ENCODE assay signal across 21 mouse cellular contexts in genomic region chr1:164756951-164757350, GRCm38 (mm10). TPM values are rescaled to one million over a fixed set of nuclear protein-coding genes. Genes with fewer than 3 reads are reported as not detected.
A peak's percentile ranks its signal among the peaks of the same experiment; 100 is the strongest.
DNase-seq lines count a peak whose midpoint lies in the region; ATAC-seq and TF ChIP-seq lines count a peak whose summit lies in the region.
"Had no signal": no experiment of that assay in that cellular context is flagged by ENCODE, and none has a peak within 500 bp of the region (broad histone marks: within the 10 kb centered on the region; RNA-seq: fewer than 3 reads in every experiment).

No protein-coding gene starts in this region.

- no peak overlapping the region for H3K27ac ChIP-seq in lung, embryonic 14.5 days (ENCODE audit: low read depth)
- peak overlapping the region; percentile 95 for H3K27ac ChIP-seq in olfactory bulb, adult 2 months (ENCODE audit: insufficient read depth, low read depth, low read length)
- H3K27ac ChIP-seq: embryonic facial prominence, embryonic 15.5 days; forebrain, embryonic 15.5 days; heart, embryonic 15.5 days; hindbrain, embryonic 15.5 days; liver, embryonic 14.5 days; midbrain, embryonic 13.5 days had no signal

- H3K4me2 ChIP-seq in lung, embryonic 14.5 days: no peak overlapping the region
- H3K4me2 ChIP-seq: embryonic facial prominence, embryonic 15.5 days; forebrain, embryonic 15.5 days; heart, embryonic 15.5 days; hindbrain, embryonic 15.5 days; midbrain, embryonic 13.5 days had no signal

- WGBS in lung, embryonic 14.5 days: 71% methylated on average over 2 of the region's 2 CpGs
- WGBS in olfactory bulb, adult 2 months: 52% methylated on average over 2 of the region's 2 CpGs

- intact Hi-C loops in heart, postnatal 36 days (cut with DNase I): no loop called here

- H3K9me3 ChIP-seq in lung, embryonic 14.5 days (ENCODE audit: low read depth, low read length): no peaks in the 10 kb centered on the region
- H3K9me3 ChIP-seq: embryonic facial prominence, embryonic 15.5 days; forebrain, embryonic 15.5 days; heart, embryonic 15.5 days; hindbrain, embryonic 15.5 days; midbrain, embryonic 13.5 days had no signal

- H3K36me3 ChIP-seq in lung, embryonic 14.5 days (ENCODE audit: insufficient read depth): no peaks in the 10 kb centered on the region
- H3K36me3 ChIP-seq: embryonic facial prominence, embryonic 15.5 days; forebrain, embryonic 15.5 days; heart, embryonic 15.5 days; hindbrain, embryonic 15.5 days; midbrain, embryonic 13.5 days had no signal

- no peaks in the 10 kb centered on the region for H3K27me3 ChIP-seq in lung, embryonic 14.5 days (ENCODE audit: insufficient read depth, low read length)
- H3K27me3 ChIP-seq: embryonic facial prominence, embryonic 15.5 days; forebrain, embryonic 15.5 days; heart, embryonic 15.5 days; hindbrain, embryonic 15.5 days; midbrain, embryonic 13.5 days had no signal

- peak; percentile 81 for DNase-seq in heart, adult 11 months
- DNase-seq in heart, postnatal 36 days: no peak
- DNase-seq in lung, embryonic 14.5 days: peak; percentile 9
- DNase-seq in lung, adult 18-20 months: no peak
- peak; percentile 53 for DNase-seq in NIH3T3 (ENCODE audit: low read depth)
- DNase-seq: adrenal gland, postnatal 14 days; cerebellum, adult 9-10 months; gastrocnemius, postnatal 14 days; kidney, adult 8-10 months; kidney, postnatal 10 days; right cerebral cortex, postnatal 14 days had no signal

- H3K9ac ChIP-seq in lung, embryonic 14.5 days: no peak overlapping the region
- H3K9ac ChIP-seq: embryonic facial prominence, embryonic 15.5 days; forebrain, embryonic 15.5 days; heart, embryonic 15.5 days; hindbrain, embryonic 15.5 days; liver, embryonic 14.5 days; midbrain, embryonic 13.5 days had no signal

- no peaks in the 10 kb centered on the region for H3K4me1 ChIP-seq in lung, embryonic 14.5 days (ENCODE audit: insufficient read depth)
- H3K4me1 ChIP-seq in olfactory bulb, adult 2 months (ENCODE audit: control insufficient read depth, insufficient read depth, low read length): peaks cover 3% of the 10 kb centered on the region
- H3K4me1 ChIP-seq: embryonic facial prominence, embryonic 15.5 days; forebrain, embryonic 15.5 days; heart, embryonic 15.5 days; hindbrain, embryonic 15.5 days; midbrain, embryonic 13.5 days had no signal

- TF ChIP-seq POLR2A in olfactory bulb, adult 2 months (IDR thresholded peaks at IDR 0.05; ENCODE audit: insufficient read depth, low read depth, low read length): no peak

- ATAC-seq in lung, embryonic 14.5 days (ENCODE audit: insufficient read depth): no peak
- ATAC-seq in megakaryocyte, adult 5-6 weeks (ENCODE audit: poor library complexity, severe bottlenecking): no peak
- ATAC-seq: forebrain, embryonic 15.5 days; midbrain, embryonic 13.5 days had no signal

- TF ChIP-seq CTCF in lung, embryonic 14.5 days (IDR thresholded peaks at IDR 0.05; ENCODE audit: low read depth): no peak
- no peak for TF ChIP-seq CTCF in olfactory bulb, adult 2 months (IDR thresholded peaks at IDR 0.05; ENCODE audit: insufficient read depth, low read depth, low read length)

- H3K4me3 ChIP-seq in lung, embryonic 14.5 days (ENCODE audit: low read depth, low read length): no peak overlapping the region
- no peak overlapping the region for H3K4me3 ChIP-seq in olfactory bulb, adult 2 months (ENCODE audit: insufficient read depth, low read depth, low read length)
- H3K4me3 ChIP-seq: embryonic facial prominence, embryonic 15.5 days; forebrain, embryonic 15.5 days; heart, embryonic 15.5 days; hindbrain, embryonic 15.5 days; midbrain, embryonic 13.5 days had no signal

RNA-seq across cellular contexts. Expression of gene Dpt, which starts 39.5 kb away (rescaled TPM):
- total RNA-seq in heart, postnatal 36 days (2021): 100 to 1,000 TPM; 109 TPM
- polyA plus RNA-seq in lung, embryonic 14.5 days (2014; fragmentation: Nextera tagmentation; extraction: Ambion mirVana): 1.3 and 2.3 TPM in 2 replicates
- polyA plus RNA-seq in olfactory bulb, adult 2 months (2012; ENCODE audit: insufficient read depth, insufficient read length, low replicate concordance, missing spikeins): not detected in 2 replicates
- total RNA-seq in megakaryocyte, adult 5-6 weeks (2015): not detected in 2 replicates
- not detected in 2 replicates for total RNA-seq in megakaryocyte, adult 5-6 weeks (2017)
- total RNA-seq: ES-E14; hematopoietic stem cell, adult 5-6 weeks had no signal
- polyA plus RNA-seq: forebrain, embryonic 15.5 days; midbrain, embryonic 13.5 days had no signal

Comparison
In these comparisons a context has a peak if more than half of its experiments do, and no peak if none do; other contexts are left out.
1. DNase-seq: peak in heart, adult 11 months (single experiment), lung, embryonic 14.5 days (single experiment) and NIH3T3 (single experiment); none in heart, postnatal 36 days (0 of 2) and lung, adult 18-20 months (0 of 2).
2. RNA of gene Dpt, which starts 39.5 kb away (total RNA-seq): 109 TPM in heart, postnatal 36 days; not detected in megakaryocyte, adult 5-6 weeks; every median in the first group is over 100 times any median in the second.